Mouse (Mus musculus): ENCODE results near the gene S100a1. TPM values are rescaled to one million over a fixed set of nuclear protein-coding genes. Genes with fewer than 3 reads are reported as not detected.

Gene S100a1
- total RNA-seq, 4 experiments from 2014 or later, result 80.7 to 112 (median 94.7) TPM

GRCm38 (mm10) chr3:90465081-90465685 is 49.0 kb downstream of the S100a1 start:
- DNase-seq, result no peak

DNA sequence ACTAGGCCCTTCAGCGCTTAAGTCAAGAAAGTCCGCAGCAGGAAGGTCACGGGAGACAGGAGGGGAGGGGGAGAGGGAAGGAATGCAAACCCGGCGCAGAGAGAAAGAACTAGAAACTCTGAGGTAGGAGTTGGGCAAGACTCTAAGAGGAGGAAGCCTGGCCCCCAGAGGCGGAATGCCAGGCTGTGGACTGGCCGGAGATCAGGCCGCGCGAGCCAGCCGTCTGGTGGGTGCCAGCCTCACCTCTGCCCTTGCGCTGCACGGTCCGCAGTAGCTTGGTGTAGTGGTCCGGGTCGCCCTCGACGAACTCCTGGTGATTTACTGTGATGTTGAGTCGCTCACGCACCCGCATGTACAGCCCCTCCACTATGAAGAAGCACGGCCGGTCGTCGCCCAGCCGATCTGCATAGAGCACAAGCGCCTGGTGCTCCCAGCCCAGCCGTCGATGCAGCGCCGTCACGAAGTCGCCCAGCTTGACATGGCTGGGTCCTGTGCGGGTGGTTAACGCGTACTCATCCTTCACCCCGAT is 49.6 kb downstream of the S100a1 start:
- peak; percentile 55 for DNase-seq

GRCm38 (mm10) chr3:90462579-90462978 is 51.6 kb downstream of the S100a1 start:
- no peak for DNase-seq

DNA sequence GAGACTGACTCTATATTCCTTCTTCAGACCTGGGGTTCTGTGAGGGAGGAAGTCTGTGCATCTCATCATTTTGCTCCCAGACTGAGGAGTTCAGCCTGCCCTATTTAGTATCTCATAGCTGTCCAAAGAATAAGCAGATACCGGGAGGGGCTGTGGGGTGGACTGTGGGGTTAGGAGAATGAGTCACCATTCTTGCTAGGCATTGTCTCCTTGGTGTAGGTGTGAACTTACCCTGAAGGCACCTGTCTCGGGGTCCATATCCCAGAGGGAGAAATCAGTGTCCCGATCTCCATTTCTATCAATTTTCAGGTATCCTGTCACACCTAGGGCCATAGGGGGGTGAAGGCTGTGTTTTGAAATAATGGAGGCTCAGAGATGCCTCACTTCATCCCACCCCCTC is 52.3 kb downstream of the S100a1 start:
- DNase-seq, result no peak

Other genes with a start within 250 kb of the S100a1 start
- gene Dennd4b, start 249.2 kb downstream of the S100a1 start, total RNA-seq (2022), result 10 to 100 TPM in 3 of 4 experiments, 1 to 10 TPM in 1; 9.2 to 14.5 (median 12.8) TPM
- gene Gatad2b, start 221.2 kb downstream of the S100a1 start, total RNA-seq (2022), result 10 to 100 TPM; 62.6 to 85.2 (median 71.6) TPM
- gene Slc27a3, start 124.5 kb downstream of the S100a1 start, total RNA-seq (2022), result 100 to 1,000 TPM; 132 to 297 (median 196) TPM
- gene Ints3, start 80.8 kb downstream of the S100a1 start, total RNA-seq (2022), result 100 to 1,000 TPM; 107 to 119 (median 110) TPM
- gene Npr1, start 48.5 kb downstream of the S100a1 start, total RNA-seq (2022), result 100 to 1,000 TPM; 316 to 460 (median 368) TPM
- 10 to 100 TPM; 58.9 to 75.2 (median 67.3) TPM for gene Ilf2, start 38.3 kb downstream of the S100a1 start, total RNA-seq (2022)
- gene Snapin, start 23.4 kb downstream of the S100a1 start, total RNA-seq (2022), result 100 to 1,000 TPM in 1 of 4 experiments, 10 to 100 TPM in 3; 73.3 to 105 (median 83.4) TPM
- gene Chtop, start 4.9 kb downstream of the S100a1 start, total RNA-seq (2022), result 100 to 1,000 TPM; 114 to 130 (median 125) TPM
- gene S100a13, start within 50 bp of the S100a1 start, total RNA-seq (2022), result 10 to 100 TPM; 21.7 to 26.9 (median 23.4) TPM
- gene S100a14, start 12.5 kb upstream of the S100a1 start, total RNA-seq (2022), result 1 to 10 TPM in 2 of 4 experiments, under 1 TPM in 1, not detected in 1; 0.42 to 1.5 (median 1.2) TPM
- gene S100a16, start 22.9 kb upstream of the S100a1 start, total RNA-seq (2022), result 10 to 100 TPM; 39.0 to 54.8 (median 50.2) TPM
- gene S100a3, start 46.2 kb upstream of the S100a1 start, total RNA-seq (2022), result not detected
- not detected for gene S100a2, start 75.9 kb upstream of the S100a1 start, total RNA-seq (2022)
- gene Gm42674, start 87.5 kb upstream of the S100a1 start, total RNA-seq (2022), result not detected
- 10 to 100 TPM in 2 of 4 experiments, 1 to 10 TPM in 2; 7.5 to 22.9 (median 12.5) TPM for gene S100a4, start 89.4 kb upstream of the S100a1 start, total RNA-seq (2022)
- gene S100a5, start 94.1 kb upstream of the S100a1 start, total RNA-seq (2022), result not detected
- gene S100a6, start 98.5 kb upstream of the S100a1 start, total RNA-seq (2022), result 10 to 100 TPM; 57.0 to 92.3 (median 67.2) TPM
- gene S100a7a, start 139.6 kb upstream of the S100a1 start, total RNA-seq (2022), result under 1 TPM in 1 of 4 experiments, not detected in 3; 0.28 TPM
- 1 to 10 TPM in 3 of 4 experiments, under 1 TPM in 1; 0.58 to 2.3 (median 1.2) TPM for gene S100a8, start 154.6 kb upstream of the S100a1 start, total RNA-seq (2022)
- 1 to 10 TPM in 1 of 4 experiments, under 1 TPM in 1, not detected in 2; 0.55 to 1.2 TPM for gene S100a9, start 181.3 kb upstream of the S100a1 start, total RNA-seq (2022)
- not detected for gene Pglyrp4, start 212.5 kb upstream of the S100a1 start, total RNA-seq (2022)

All from adrenal gland, adult 8-10 months (tissue).